Mouse (Mus musculus) liver, postnatal 0 days (tissue): ENCODE results near the gene Cpeb4.

Experiments used
- CTCF ChIP-seq: sonication (generic); IDR thresholded peaks from 2 replicates; pipeline ENCODE4 v1.5.1; 2016; ENCODE audit warnings: antibody characterized with exemption, low read depth
- EP300 ChIP-seq: IDR thresholded peaks from 2 replicates; pipeline ENCODE4 v1.6.1; 2016; ENCODE audit warnings: antibody characterized with exemption, low read depth, mild to moderate bottlenecking

GRCm38 (mm10) chr11:31850156-31850775 is 21.7 kb upstream of the Cpeb4 start:
- TF ChIP-seq CTCF = no peak
- no peak for TF ChIP-seq EP300
